Mouse (Mus musculus) frontal cortex, postnatal 36 days (tissue): ENCODE data around the gene Rad51c.

Experiments used
- DNase-seq, 2 experiments: peaks; one replicate each; pipeline ENCODE4 v3.0.0; 2022; ENCODE audit warnings: low spot score in 2 of 2

Gene Rad51c

GRCm38 (mm10) chr11:87367061-87367460 is 37.7 kb downstream of the Rad51c start:
- no peak for DNase-seq

DNA sequence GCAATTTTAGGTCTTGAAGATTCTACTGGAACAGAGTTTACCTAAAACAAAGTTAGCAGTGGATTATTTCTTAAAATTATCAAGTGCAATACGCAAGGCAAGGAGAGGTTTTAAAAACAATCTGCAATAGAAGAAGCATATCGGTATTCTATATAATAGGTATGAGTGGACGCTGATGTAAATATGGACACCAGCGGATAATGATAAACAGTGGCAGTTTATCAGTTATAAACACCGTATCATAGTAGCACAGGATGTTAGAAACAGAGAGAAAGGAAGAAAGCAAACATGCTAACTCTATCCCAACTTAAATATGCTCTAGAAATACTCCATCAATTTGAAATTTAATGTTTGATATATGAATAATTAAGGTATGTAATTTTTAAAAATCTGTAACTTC is 39.6 kb downstream of the Rad51c start:
- no peak for DNase-seq

- DNase-seq, result no peak
Observed at GRCm38 (mm10) chr11:87359262-87359612, 45.5 kb downstream of the Rad51c start.

- DNase-seq, result peak; percentile 85
Observed at GRCm38 (mm10) chr11:87358331-87359261, 46.2 kb downstream of the Rad51c start, which contains the start of gene Ppm1e. Ppm1e (minus strand) TSS chr11:87359023.

DNA sequence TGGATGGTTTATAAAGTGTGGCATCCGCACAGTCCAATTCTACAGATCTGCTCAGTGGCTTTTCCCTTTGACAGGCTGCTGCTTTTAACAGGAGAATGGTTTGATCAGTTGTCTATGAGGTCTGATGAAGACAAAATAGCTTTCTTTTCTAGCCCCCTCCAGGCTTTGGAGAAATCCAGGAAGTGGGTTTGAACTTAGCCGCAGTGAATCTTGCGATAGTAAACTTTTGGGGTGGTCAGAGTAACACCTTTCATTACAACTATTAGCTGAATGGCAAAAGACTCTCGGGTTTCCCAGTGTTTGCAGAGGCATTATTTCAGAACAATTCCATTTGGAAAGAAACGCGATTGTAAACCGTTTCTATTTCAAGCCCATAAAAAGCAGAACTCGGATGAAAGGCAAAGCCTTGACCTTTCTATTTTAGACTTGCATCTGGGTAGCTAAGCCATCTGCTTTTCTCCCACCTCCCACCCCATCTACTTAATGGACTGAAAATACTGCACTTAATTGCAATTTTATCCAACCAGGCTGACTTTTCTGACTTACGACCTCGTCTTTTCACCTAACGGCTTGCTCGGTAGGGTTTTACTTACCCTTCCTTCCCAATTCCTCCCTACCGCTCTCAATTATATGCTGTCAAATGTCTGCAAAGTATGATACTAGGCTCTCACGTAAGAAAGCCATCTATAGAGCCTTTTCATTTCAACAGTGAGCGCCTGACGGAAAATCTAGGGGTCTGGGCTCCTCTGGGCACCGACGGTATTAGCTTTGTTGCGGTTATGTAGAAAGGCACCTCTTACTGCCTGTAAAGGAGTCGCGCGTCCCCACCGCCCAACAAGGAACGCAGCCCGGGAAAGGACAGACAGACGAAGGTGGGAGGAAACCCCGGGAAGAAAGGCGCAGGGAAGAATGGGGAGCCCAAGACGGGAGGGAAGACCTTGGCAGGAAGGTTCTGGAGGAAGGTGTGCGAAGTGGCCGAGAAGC is 47.1 kb downstream of the Rad51c start:
- DNase-seq, result peak; percentile 19 to 36

DNA sequence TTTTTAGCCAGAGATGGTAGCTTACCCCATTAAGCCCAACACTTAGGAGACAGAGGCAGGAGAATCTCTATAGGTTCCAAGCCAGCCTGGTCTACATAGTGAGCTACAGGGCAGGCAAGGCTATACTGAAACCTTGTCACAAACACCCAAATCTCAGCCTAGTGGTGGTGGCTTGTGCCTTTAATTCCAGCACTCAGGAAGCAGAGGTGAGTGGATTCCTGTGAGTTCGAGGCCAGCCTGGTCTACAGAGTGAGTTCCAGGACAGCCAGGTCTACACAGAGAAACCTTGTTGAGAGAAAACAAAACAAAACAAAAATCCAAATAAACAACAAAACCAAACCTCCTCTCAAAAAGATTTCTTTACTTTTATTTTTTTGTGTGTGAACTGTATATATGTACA is 49.9 kb downstream of the Rad51c start:
- DNase-seq, result no peak

- no peak for DNase-seq
Observed at GRCm38 (mm10) chr11:87353646-87354170, 51.0 kb downstream of the Rad51c start.
